Mouse (Mus musculus) heart, embryonic 11.5 days (tissue): ENCODE data around the gene Trpm8. TPM values are rescaled to one million over a fixed set of nuclear protein-coding genes. Genes with fewer than 3 reads are reported as not detected.

Experiments used
- ATAC-seq: fragments of 200-750 bp; cut with Nextera tagmentation; replicated peaks from 2 replicates; pipeline ENCODE4 v1.8.0; 2017; ENCODE audit warnings: moderate library complexity; ENCODE audit not compliant: insufficient number of reproducible peaks, low FRiP score, low TSS enrichment
- H3K27ac ChIP-seq: fragments of 300-500 bp; sonication (generic); 2 replicates; pipeline ENCODE4 v1.5.1; 2014; ENCODE audit warnings: mild to moderate bottlenecking, low read depth, low read length
- H3K27me3 ChIP-seq: fragments of 300-500 bp; sonication (generic); 2 replicates; pipeline ENCODE4 v1.6.1; 2014; ENCODE audit warnings: mild to moderate bottlenecking, low read length, mixed read lengths; ENCODE audit not compliant: control insufficient read depth, insufficient read depth
- H3K36me3 ChIP-seq: fragments of 300-500 bp; sonication (generic); 2 replicates; pipeline ENCODE4 v1.6.1; 2014; ENCODE audit warnings: mild to moderate bottlenecking, low read length, moderate library complexity, mixed read lengths; ENCODE audit not compliant: control insufficient read depth, insufficient read depth
- H3K4me1 ChIP-seq: fragments of 300-500 bp; sonication (generic); 2 replicates; pipeline ENCODE4 v1.6.1; 2014; ENCODE audit warnings: low read length; ENCODE audit not compliant: control insufficient read depth, insufficient read depth
- H3K4me2 ChIP-seq: fragments of 300-500 bp; sonication (generic); 2 replicates; pipeline ENCODE4 v1.6.1; 2014; ENCODE audit warnings: mild to moderate bottlenecking, moderate library complexity
- H3K4me3 ChIP-seq: fragments of 300-500 bp; sonication (generic); 2 replicates; pipeline ENCODE4 v1.5.1; 2014; ENCODE audit warnings: low read depth, low read length
- H3K9ac ChIP-seq: fragments of 300-500 bp; sonication (generic); 2 replicates; pipeline ENCODE4 v1.6.1; 2014; ENCODE audit warnings: mild to moderate bottlenecking, low read depth, low read length, moderate library complexity
- H3K9me3 ChIP-seq: fragments of 300-500 bp; sonication (generic); replicated peaks from 2 replicates; pipeline ENCODE4 v1.6.1; 2016; ENCODE audit warnings: low read length; ENCODE audit not compliant: control insufficient read depth
- WGBS: fragments of 180-500 bp; shearing (Covaris S2); extraction: QIAGEN DNeasy Blood & Tissue Kit; methylation state at CpG from one replicate; pipeline ENCODE4 v1.1.7; 2014; ENCODE audit not compliant: insufficient replicate concordance; 5-methylcytosine and 5-hydroxymethylcytosine counted together
- polyA plus RNA-seq: library from polyadenylated mRNA; unstranded; fragments of >200 nt; fragmentation: Nextera tagmentation; extraction: Ambion mirVana; gene quantifications from 2 replicates; pipeline ENCODE4 v1.2.1, GENCODE M21; 2014

Gene Trpm8
- polyA plus RNA-seq, 1 experiment from 2014 or later, result 0.10 TPM

DNA sequence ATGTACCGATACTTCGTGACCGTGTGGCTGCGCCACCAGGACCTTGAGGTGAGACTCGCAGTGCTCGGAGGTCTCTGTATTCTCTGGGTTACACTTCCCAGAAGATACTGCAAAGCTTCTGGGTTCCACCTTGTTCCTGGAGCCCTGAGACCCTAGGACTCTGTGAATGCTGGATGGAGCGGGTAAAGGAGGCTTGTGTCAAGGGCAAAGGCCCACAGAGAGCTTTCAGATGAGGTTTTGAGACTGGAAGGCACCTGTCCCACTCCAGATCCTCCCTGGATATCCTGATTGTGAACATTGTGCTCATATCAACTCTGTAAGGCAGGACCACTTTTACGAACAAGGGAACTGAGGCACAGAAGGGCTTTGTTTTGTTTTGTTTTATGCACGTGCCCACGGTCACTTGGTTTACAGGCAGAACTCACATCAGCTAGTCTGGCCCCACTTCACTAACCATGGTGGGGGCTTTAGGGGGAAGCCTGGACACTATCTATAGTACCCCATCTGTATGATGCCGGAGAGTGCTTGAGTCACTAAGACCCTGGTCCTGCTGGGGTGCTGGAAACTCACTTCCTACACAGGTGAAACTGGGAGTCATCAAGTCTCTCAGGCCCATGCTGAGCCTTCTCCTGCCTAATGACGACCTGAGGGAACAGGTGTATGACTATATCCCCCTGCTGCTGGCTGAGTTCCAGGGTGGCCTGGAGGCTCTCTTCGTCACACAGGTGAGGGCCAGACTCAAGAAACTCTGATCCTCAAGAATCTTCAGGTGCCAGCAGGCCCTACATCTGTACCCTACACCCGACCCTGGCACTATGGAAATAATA is 43.8 kb upstream of the Trpm8 start:
- no peaks in the 10 kb centered on the region for H3K36me3 ChIP-seq
- no peak for ATAC-seq
- H3K27me3 ChIP-seq, result no peaks in the 10 kb centered on the region
- WGBS, result 66% methylated on average over 14 of the region's 14 CpGs
- H3K4me1 ChIP-seq, result no peaks in the 10 kb centered on the region
- peaks cover 97% of the 10 kb centered on the region for H3K9me3 ChIP-seq
- H3K9ac ChIP-seq, result no peak overlapping the region
- H3K4me2 ChIP-seq, result no peak overlapping the region
- H3K27ac ChIP-seq, result no peak overlapping the region
- no peak overlapping the region for H3K4me3 ChIP-seq

GRCm38 (mm10) chr1:88234248-88234610 is 43.2 kb upstream of the Trpm8 start:
- 62% methylated on average over 4 of the region's 4 CpGs for WGBS
- Histone ChIP-seq H3K27me3 (no peaks in the 10 kb centered on the region), H3K27ac (no peak overlapping the region), H3K4me2 (no peak overlapping the region), H3K36me3 (no peaks in the 10 kb centered on the region), H3K9ac (no peak overlapping the region), H3K4me1 (no peaks in the 10 kb centered on the region), H3K9me3 (peaks cover 97% of the 10 kb centered on the region), H3K4me3 (no peak overlapping the region)
- ATAC-seq, result no peak

- WGBS, result 41% methylated on average over 5 of the region's 5 CpGs
Observed at GRCm38 (mm10) chr1:88234646-88235045, 42.8 kb upstream of the Trpm8 start.

DNA sequence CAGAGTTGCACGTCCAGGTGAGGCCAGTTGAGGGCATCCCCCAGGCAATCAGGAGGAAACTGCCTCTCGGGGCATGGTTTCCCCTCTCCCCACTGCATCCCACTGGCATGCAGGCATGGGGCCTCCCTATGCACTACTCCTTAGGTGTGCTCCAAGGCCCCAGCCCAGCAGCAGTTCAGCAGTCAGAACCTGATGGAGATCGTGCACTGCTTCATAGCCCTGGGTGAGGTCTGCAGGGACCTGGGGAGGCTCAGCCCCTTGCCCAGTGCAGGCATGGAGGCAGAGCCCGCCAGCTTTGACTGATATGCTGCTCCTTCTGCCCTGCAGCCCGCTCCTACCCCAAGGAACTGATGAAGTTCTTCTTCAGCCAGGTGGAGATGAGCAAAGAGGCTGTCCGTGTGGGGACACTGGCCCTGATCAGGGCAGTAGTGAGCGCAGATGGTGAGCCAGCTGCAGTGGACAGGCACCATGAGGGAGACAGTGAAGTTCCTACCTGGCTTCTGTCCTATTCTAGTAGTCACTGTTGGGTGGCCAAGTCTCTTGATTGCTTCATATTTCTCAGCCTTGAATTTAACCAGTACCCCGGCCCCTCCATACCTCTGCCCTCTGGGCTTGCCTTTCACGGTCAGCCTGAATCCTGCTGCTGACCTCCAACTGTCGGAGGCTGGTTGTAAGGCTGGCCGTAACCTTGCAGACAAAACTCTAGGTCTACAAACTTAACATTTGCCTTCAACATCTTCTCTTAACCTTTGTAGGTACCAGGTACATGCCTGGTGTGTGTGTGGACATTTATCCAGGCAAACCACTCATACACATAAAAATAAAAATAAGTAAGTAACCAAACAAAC is 42.2 kb upstream of the Trpm8 start:
- Histone ChIP-seq H3K27me3 (no peaks in the 10 kb centered on the region), H3K27ac (no peak overlapping the region), H3K4me1 (no peaks in the 10 kb centered on the region), H3K9me3 (peaks cover 97% of the 10 kb centered on the region), H3K4me2 (no peak overlapping the region), H3K9ac (no peak overlapping the region), H3K4me3 (no peak overlapping the region), H3K36me3 (no peaks in the 10 kb centered on the region)
- 58% methylated on average over 11 of the region's 11 CpGs for WGBS
- no peak for ATAC-seq

More at GRCm38 (mm10) chr1:88234646-88235045, 42.8 kb upstream of the Trpm8 start:
- H3K27ac ChIP-seq, result no peak overlapping the region
- H3K27me3 ChIP-seq, result no peaks in the 10 kb centered on the region
- H3K4me3 ChIP-seq, result no peak overlapping the region
- no peak overlapping the region for H3K9ac ChIP-seq
- no peaks in the 10 kb centered on the region for H3K36me3 ChIP-seq
- no peaks in the 10 kb centered on the region for H3K4me1 ChIP-seq
- no peak overlapping the region for H3K4me2 ChIP-seq
- H3K9me3 ChIP-seq, result peaks cover 97% of the 10 kb centered on the region
- no peak for ATAC-seq

- Histone ChIP-seq H3K4me2 (no peak overlapping the region), H3K4me3 (no peak overlapping the region), H3K27me3 (no peaks in the 10 kb centered on the region), H3K9ac (no peak overlapping the region), H3K9me3 (peaks cover 97% of the 10 kb centered on the region), H3K36me3 (no peaks in the 10 kb centered on the region), H3K4me1 (no peaks in the 10 kb centered on the region), H3K27ac (no peak overlapping the region)
- WGBS, result 55% methylated on average over 4 of the region's 4 CpGs
- ATAC-seq, result no peak
Observed at GRCm38 (mm10) chr1:88235894-88236415, 41.5 kb upstream of the Trpm8 start.

DNA sequence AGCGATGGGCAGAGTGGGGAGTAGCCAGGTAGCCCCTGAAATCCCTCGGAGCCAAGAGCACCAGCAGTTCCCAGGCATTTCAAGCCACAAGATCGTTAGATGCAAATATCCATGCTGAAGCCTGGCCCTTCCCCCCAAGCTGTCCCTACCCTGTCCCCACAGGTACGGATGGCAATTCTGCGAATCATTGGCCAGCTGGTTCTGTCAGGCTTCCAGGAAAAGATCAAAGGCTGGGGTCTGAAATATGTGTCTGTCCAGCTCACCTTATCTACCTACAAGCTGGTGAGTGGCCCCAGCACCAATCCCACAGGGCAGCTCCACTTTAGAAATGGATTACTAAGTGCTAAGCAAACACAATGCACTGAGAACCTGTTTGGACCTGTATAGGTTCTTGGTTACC is 40.1 kb upstream of the Trpm8 start:
- no peak overlapping the region for H3K9ac ChIP-seq
- H3K4me3 ChIP-seq, result no peak overlapping the region
- ATAC-seq, result no peak
- H3K27ac ChIP-seq, result no peak overlapping the region
- H3K4me2 ChIP-seq, result no peak overlapping the region
- no peaks in the 10 kb centered on the region for H3K27me3 ChIP-seq
- H3K36me3 ChIP-seq, result no peaks in the 10 kb centered on the region
- no peaks in the 10 kb centered on the region for H3K4me1 ChIP-seq
- WGBS, result 69% methylated on average over 5 of the region's 5 CpGs
- peaks cover 91% of the 10 kb centered on the region for H3K9me3 ChIP-seq

DNA sequence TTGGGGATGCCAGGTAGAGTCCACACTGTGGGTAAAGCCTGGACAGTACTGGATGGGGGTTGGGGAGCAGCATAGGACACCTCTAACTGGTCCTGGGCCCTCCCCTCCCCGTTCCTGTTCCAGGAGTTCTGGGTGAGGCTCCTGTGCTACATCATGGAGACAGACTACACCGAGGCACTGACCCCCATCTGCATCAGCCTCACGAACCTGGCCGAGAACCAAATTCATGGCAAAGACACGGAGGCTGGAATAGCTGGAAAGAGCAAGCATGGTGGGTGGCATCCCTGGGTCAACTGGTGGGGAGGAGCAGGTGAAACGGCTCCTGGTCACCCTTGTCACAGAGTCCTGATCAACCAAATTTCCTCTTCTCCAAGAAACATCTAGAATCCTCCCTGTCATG is 38.7 kb upstream of the Trpm8 start:
- peaks cover 90% of the 10 kb centered on the region for H3K9me3 ChIP-seq
- H3K36me3 ChIP-seq, result no peaks in the 10 kb centered on the region
- no peak overlapping the region for H3K4me3 ChIP-seq
- 0 out of 2 replicates have a peak, but pooled peaks have one; percentile 11 for ATAC-seq
- 72% methylated on average over 6 of the region's 6 CpGs for WGBS
- no peaks in the 10 kb centered on the region for H3K27me3 ChIP-seq
- no peak overlapping the region for H3K4me2 ChIP-seq
- H3K9ac ChIP-seq, result no peak overlapping the region
- no peak overlapping the region for H3K27ac ChIP-seq
- H3K4me1 ChIP-seq, result no peaks in the 10 kb centered on the region

DNA sequence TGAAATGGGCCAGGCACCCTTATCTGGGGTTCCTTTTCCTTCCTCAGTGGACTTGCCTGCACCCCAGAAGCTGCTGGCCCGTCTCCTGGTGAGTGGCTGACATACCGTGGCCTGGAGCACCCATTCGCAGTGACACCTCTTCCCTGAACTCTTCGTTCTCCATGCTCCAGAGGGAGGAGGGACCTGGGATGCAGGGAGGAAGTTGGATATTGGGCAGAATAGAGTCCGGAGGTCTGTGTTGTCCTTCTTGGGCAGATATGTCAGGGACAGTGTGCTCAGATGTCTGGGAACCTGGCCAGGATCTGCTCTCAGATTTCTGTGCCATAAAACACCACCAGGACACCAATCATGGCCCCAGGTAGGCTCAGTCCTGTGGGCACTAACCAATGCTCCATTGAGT is 37.4 kb upstream of the Trpm8 start:
- Histone ChIP-seq H3K36me3 (no peaks in the 10 kb centered on the region), H3K4me2 (no peak overlapping the region), H3K4me3 (no peak overlapping the region), H3K9ac (no peak overlapping the region), H3K27me3 (no peaks in the 10 kb centered on the region), H3K4me1 (no peaks in the 10 kb centered on the region), H3K27ac (no peak overlapping the region), H3K9me3 (peaks cover 90% of the 10 kb centered on the region)
- ATAC-seq, result no peak
- 65% methylated on average over 5 of the region's 5 CpGs for WGBS
